Mouse (Mus musculus) yolk sac, embryonic 10.5 days (tissue): Measurements from ENCODE around the gene Ankrd54.
A peak's percentile ranks its signal among the peaks of the same experiment; 100 is the strongest.

ENCODE experiments used
- DNase-seq: peaks from one replicate; pipeline ENCODE4 v3.0.0-alpha.2; 2017; ENCODE audit warnings: low spot score

Ankrd54 gene

GRCm38 (mm10) chr15:79062376-79063159 is at the start of gene Ankrd54:
Ankrd54 (minus strand) TSS chr15:79062893.
- DNase-seq, result peak; percentile 99

- no peak for DNase-seq
These were observed 49.1 kb upstream of the Ankrd54 start for GRCm38 (mm10) chr15:79111774-79112173.

- DNase-seq, result no peak
These were observed 47.8 kb upstream of the Ankrd54 start for GRCm38 (mm10) chr15:79110528-79110927.

- no peak for DNase-seq
These were observed 47.3 kb upstream of the Ankrd54 start for GRCm38 (mm10) chr15:79110031-79110430.

- DNase-seq, result no peak
These were observed 46.7 kb upstream of the Ankrd54 start for GRCm38 (mm10) chr15:79109321-79109934.

GRCm38 (mm10) chr15:79108421-79109320 is 46.0 kb upstream of the Ankrd54 start, which contains the start of gene Micall1:
Micall1 (plus strand) TSS chr15:79108898.
- peak; percentile 72 for DNase-seq

- no peak for DNase-seq
These were observed 45.3 kb upstream of the Ankrd54 start for GRCm38 (mm10) chr15:79107966-79108365.

GRCm38 (mm10) chr15:79105804-79106203 is 43.1 kb upstream of the Ankrd54 start:
- no peak for DNase-seq

GRCm38 (mm10) chr15:79103264-79103663 is 40.6 kb upstream of the Ankrd54 start:
- DNase-seq, result no peak

- DNase-seq, result no peak
These were observed 38.8 kb upstream of the Ankrd54 start for GRCm38 (mm10) chr15:79101531-79101930.

- no peak for DNase-seq
These were observed 37.7 kb upstream of the Ankrd54 start for GRCm38 (mm10) chr15:79100391-79100790.

- DNase-seq, result no peak
These were observed 36.8 kb upstream of the Ankrd54 start for GRCm38 (mm10) chr15:79099456-79099855.

GRCm38 (mm10) chr15:79098868-79099267 is 36.2 kb upstream of the Ankrd54 start:
- no peak for DNase-seq

GRCm38 (mm10) chr15:79098220-79098619 is 35.5 kb upstream of the Ankrd54 start:
- DNase-seq, result no peak

- DNase-seq, result peak; percentile 32
These were observed 34.9 kb upstream of the Ankrd54 start for GRCm38 (mm10) chr15:79097611-79098025.

- no peak for DNase-seq
These were observed 34.4 kb upstream of the Ankrd54 start for GRCm38 (mm10) chr15:79097135-79097534.

- DNase-seq, result no peak
These were observed 33.9 kb upstream of the Ankrd54 start for GRCm38 (mm10) chr15:79096556-79096955.

- DNase-seq, result no peak
These were observed 32.8 kb upstream of the Ankrd54 start for GRCm38 (mm10) chr15:79095483-79095882.

GRCm38 (mm10) chr15:79093083-79093839 is 30.6 kb upstream of the Ankrd54 start:
- no peak for DNase-seq

- no peak for DNase-seq
These were observed 29.6 kb upstream of the Ankrd54 start for GRCm38 (mm10) chr15:79092284-79092683.

GRCm38 (mm10) chr15:79079567-79079966 is 16.9 kb upstream of the Ankrd54 start:
- peak; percentile 61 for DNase-seq
